Mouse (Mus musculus): ENCODE measurements around the gene Rbfox3. TPM values are rescaled to one million over a fixed set of nuclear protein-coding genes. Genes with fewer than 3 reads are reported as not detected.
A peak's percentile ranks its signal among the peaks of the same experiment; 100 is the strongest.

Gene Rbfox3
- polyA plus RNA-seq, 2 experiments = 0.08 to 0.17 TPM

- Histone ChIP-seq H3K4me1 (replicated peaks; ENCODE audit: control insufficient read depth in 2 of 2, insufficient read depth in 2 of 2, low read length in 1 of 2) (no peaks in the 10 kb centered on the region), H3K9ac (replicated peaks) (no peak overlapping the region), H3K36me3 (replicated peaks; ENCODE audit: control insufficient read depth, insufficient read depth, low read depth) (no peaks in the 10 kb centered on the region), H3K9me3 (ENCODE audit: control insufficient read depth, low read length) (no peaks in the 10 kb centered on the region), H3K4me3 (ENCODE audit: insufficient read depth in 1 of 2, low read depth in 2 of 2, low read length in 2 of 2) (no peak overlapping the region), H3K27me3 (ENCODE audit: control insufficient read depth, insufficient read depth, low read length) (no peaks in the 10 kb centered on the region), H3K4me2 (ENCODE audit: low read depth) (no peak overlapping the region), H3K27ac (no peak overlapping the region)
- DNase-seq (ENCODE audit: low read depth in 3 of 3, low spot score in 3 of 3) = no peak
- ATAC-seq (ENCODE audit: insufficient read depth) = no peak
- 56% methylated on average over 15 of the region's 15 CpGs for WGBS (ENCODE audit: insufficient replicate concordance)
- no peak for TF ChIP-seq CTCF (IDR thresholded peaks at IDR 0.05; ENCODE audit: low read depth)
- no peak for TF ChIP-seq EP300 (IDR thresholded peaks at IDR 0.05; ENCODE audit: low read depth)
Measured at GRCm38 (mm10) chr11:118577271-118577670, 334.1 kb downstream of the Rbfox3 start.

GRCm38 (mm10) chr11:118576611-118577010, 334.8 kb downstream of the Rbfox3 start:
- no peak overlapping the region for H3K9ac ChIP-seq (replicated peaks)
- H3K9me3 ChIP-seq (ENCODE audit: control insufficient read depth, low read length) = no peaks in the 10 kb centered on the region
- no peak overlapping the region for H3K4me2 ChIP-seq (ENCODE audit: low read depth)
- H3K36me3 ChIP-seq (replicated peaks; ENCODE audit: control insufficient read depth, insufficient read depth, low read depth) = no peaks in the 10 kb centered on the region
- H3K4me1 ChIP-seq (replicated peaks; ENCODE audit: control insufficient read depth in 2 of 2, insufficient read depth in 2 of 2, low read length in 1 of 2) = no peaks in the 10 kb centered on the region
- DNase-seq (ENCODE audit: low read depth in 3 of 3, low spot score in 3 of 3) (no peak), ATAC-seq (ENCODE audit: insufficient read depth) (no peak)
- peaks cover 1% of the 10 kb centered on the region; the same call in 1 of the 2 replicates for H3K27me3 ChIP-seq (ENCODE audit: control insufficient read depth, insufficient read depth, low read length)
- no peak overlapping the region for H3K4me3 ChIP-seq (ENCODE audit: insufficient read depth in 1 of 2, low read depth in 2 of 2, low read length in 2 of 2)
- 48% methylated on average over 8 of the region's 8 CpGs for WGBS (ENCODE audit: insufficient replicate concordance)
- TF ChIP-seq EP300 (IDR thresholded peaks at IDR 0.05; ENCODE audit: low read depth) (no peak), CTCF (IDR thresholded peaks at IDR 0.05; ENCODE audit: low read depth) (no peak)
- H3K27ac ChIP-seq = no peak overlapping the region

- no peak for DNase-seq (ENCODE audit: low read depth in 3 of 3, low spot score in 3 of 3)
- WGBS (ENCODE audit: insufficient replicate concordance) = 47% methylated on average over 5 of the region's 5 CpGs
- no peaks in the 10 kb centered on the region for H3K4me1 ChIP-seq (replicated peaks; ENCODE audit: control insufficient read depth in 2 of 2, insufficient read depth in 2 of 2, low read length in 1 of 2)
Measured at GRCm38 (mm10) chr11:118574418-118574817, 337.0 kb downstream of the Rbfox3 start.

GRCm38 (mm10) chr11:118573569-118573968, 337.8 kb downstream of the Rbfox3 start:
- Histone ChIP-seq H3K27ac (no peak overlapping the region), H3K4me3 (ENCODE audit: insufficient read depth in 1 of 2, low read depth in 2 of 2, low read length in 2 of 2) (no peak overlapping the region), H3K4me1 (replicated peaks; ENCODE audit: control insufficient read depth in 2 of 2, insufficient read depth in 2 of 2, low read length in 1 of 2) (no peaks in the 10 kb centered on the region), H3K27me3 (ENCODE audit: control insufficient read depth, insufficient read depth, low read length) (peaks cover 29% of the 10 kb centered on the region), H3K9ac (replicated peaks) (no peak overlapping the region), H3K36me3 (replicated peaks; ENCODE audit: control insufficient read depth, insufficient read depth, low read depth) (no peaks in the 10 kb centered on the region), H3K9me3 (ENCODE audit: control insufficient read depth, low read length) (no peaks in the 10 kb centered on the region), H3K4me2 (ENCODE audit: low read depth) (no peak overlapping the region)
- no peak for DNase-seq (ENCODE audit: low read depth in 3 of 3, low spot score in 3 of 3)
- no peak for ATAC-seq (ENCODE audit: insufficient read depth)
- TF ChIP-seq CTCF (IDR thresholded peaks at IDR 0.05; ENCODE audit: low read depth) = peak; percentile 83
- no peak for TF ChIP-seq EP300 (IDR thresholded peaks at IDR 0.05; ENCODE audit: low read depth)
- WGBS (ENCODE audit: insufficient replicate concordance) = 0% methylated on average over 3 of the region's 3 CpGs

More at GRCm38 (mm10) chr11:118574418-118574817, 337.0 kb downstream of the Rbfox3 start:
- no peak for ATAC-seq (ENCODE audit: insufficient read depth)
- H3K4me3 ChIP-seq (ENCODE audit: insufficient read depth in 1 of 2, low read depth in 2 of 2, low read length in 2 of 2) = no peak overlapping the region
- H3K36me3 ChIP-seq (replicated peaks; ENCODE audit: control insufficient read depth, insufficient read depth, low read depth) = no peaks in the 10 kb centered on the region
- no peak for TF ChIP-seq CTCF (IDR thresholded peaks at IDR 0.05; ENCODE audit: low read depth)
- TF ChIP-seq EP300 (IDR thresholded peaks at IDR 0.05; ENCODE audit: low read depth) = no peak
- no peak overlapping the region for H3K27ac ChIP-seq
- peaks cover 21% of the 10 kb centered on the region for H3K27me3 ChIP-seq (ENCODE audit: control insufficient read depth, insufficient read depth, low read length)
- H3K4me2 ChIP-seq (ENCODE audit: low read depth) = no peak overlapping the region
- no peaks in the 10 kb centered on the region for H3K9me3 ChIP-seq (ENCODE audit: control insufficient read depth, low read length)
- no peak overlapping the region for H3K9ac ChIP-seq (replicated peaks)

DNA sequence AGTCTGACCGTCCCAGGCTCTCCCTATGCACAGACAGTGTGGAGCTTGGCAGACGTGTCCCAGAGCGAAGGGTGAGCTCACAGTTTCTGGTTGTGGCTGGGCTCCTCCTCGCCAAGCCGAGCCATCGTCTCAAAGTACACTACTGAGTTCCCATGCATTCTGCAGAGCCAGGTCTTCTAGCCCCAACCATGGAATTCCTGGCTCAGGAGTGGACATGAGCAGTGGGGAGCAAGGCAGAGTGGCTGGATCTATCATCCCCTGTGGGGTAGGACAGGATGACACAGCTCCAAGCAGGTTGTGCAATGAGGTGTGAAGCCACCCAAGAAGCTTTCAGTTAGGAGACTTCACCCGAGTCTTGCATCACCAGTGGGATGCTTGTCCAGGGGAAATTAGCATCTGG, 338.4 kb downstream of the Rbfox3 start:
- no peak overlapping the region for H3K4me3 ChIP-seq (ENCODE audit: insufficient read depth in 1 of 2, low read depth in 2 of 2, low read length in 2 of 2)
- no peaks in the 10 kb centered on the region for H3K4me1 ChIP-seq (replicated peaks; ENCODE audit: control insufficient read depth in 2 of 2, insufficient read depth in 2 of 2, low read length in 1 of 2)
- DNase-seq (ENCODE audit: low read depth in 3 of 3, low spot score in 3 of 3) = no peak
- H3K27me3 ChIP-seq (ENCODE audit: control insufficient read depth, insufficient read depth, low read length) = peaks cover 33% of the 10 kb centered on the region
- H3K27ac ChIP-seq = no peak overlapping the region
- ATAC-seq (ENCODE audit: insufficient read depth) = no peak
- no peak overlapping the region for H3K9ac ChIP-seq (replicated peaks)
- no peak overlapping the region for H3K4me2 ChIP-seq (ENCODE audit: low read depth)
- H3K36me3 ChIP-seq (replicated peaks; ENCODE audit: control insufficient read depth, insufficient read depth, low read depth) = no peaks in the 10 kb centered on the region
- 52% methylated on average over 7 of the region's 7 CpGs for WGBS (ENCODE audit: insufficient replicate concordance)
- TF ChIP-seq EP300 (IDR thresholded peaks at IDR 0.05; ENCODE audit: low read depth) (no peak), CTCF (IDR thresholded peaks at IDR 0.05; ENCODE audit: low read depth) (no peak)
- no peaks in the 10 kb centered on the region for H3K9me3 ChIP-seq (ENCODE audit: control insufficient read depth, low read length)

Measured in liver, embryonic 14.5 days (tissue).